Mouse (Mus musculus): ENCODE measurements around the gene Uggt2. TPM values are rescaled to one million over a fixed set of nuclear protein-coding genes. Genes with fewer than 3 reads are reported as not detected.
A peak's percentile ranks its signal among the peaks of the same experiment; 100 is the strongest.

Uggt2 gene
- polyA plus RNA-seq, 1 experiment = not detected

DNA sequence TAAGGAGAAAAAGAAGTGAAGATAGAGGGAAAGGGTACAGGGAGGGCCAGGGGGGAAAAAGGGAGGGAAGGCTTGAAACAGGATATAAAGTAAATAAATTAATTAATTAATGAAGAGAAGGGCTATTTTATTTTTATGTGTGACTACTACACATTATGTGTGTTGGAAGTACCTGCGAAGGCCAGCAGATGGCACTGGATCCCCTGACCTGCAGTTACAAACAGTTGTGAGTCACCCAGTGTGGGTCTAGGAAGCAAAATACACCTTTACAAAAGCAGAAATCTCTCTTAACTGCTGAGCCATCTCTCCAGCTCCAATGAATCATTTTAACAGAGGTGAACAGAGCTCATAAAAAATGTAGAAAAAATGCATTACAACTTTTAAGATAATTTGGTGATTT lies 59.0 kb downstream of the Uggt2 start:
- Histone ChIP-seq H3K4me3 (replicated peaks) (no peak overlapping the region), H3K27me3 (replicated peaks) (peaks cover 2% of the 10 kb centered on the region), H3K9me3 (no peaks in the 10 kb centered on the region), H3K4me1 (peaks cover 11% of the 10 kb centered on the region), H3K36me3 (replicated peaks; ENCODE audit: low read length) (no peaks in the 10 kb centered on the region)
- no peak for TF ChIP-seq GATA1 (IDR thresholded peaks at IDR 0.05; ENCODE audit: borderline replicate concordance, low read length)
- no peak for TF ChIP-seq FLI1 (IDR thresholded peaks at IDR 0.05; ENCODE audit: low read length)

DNA sequence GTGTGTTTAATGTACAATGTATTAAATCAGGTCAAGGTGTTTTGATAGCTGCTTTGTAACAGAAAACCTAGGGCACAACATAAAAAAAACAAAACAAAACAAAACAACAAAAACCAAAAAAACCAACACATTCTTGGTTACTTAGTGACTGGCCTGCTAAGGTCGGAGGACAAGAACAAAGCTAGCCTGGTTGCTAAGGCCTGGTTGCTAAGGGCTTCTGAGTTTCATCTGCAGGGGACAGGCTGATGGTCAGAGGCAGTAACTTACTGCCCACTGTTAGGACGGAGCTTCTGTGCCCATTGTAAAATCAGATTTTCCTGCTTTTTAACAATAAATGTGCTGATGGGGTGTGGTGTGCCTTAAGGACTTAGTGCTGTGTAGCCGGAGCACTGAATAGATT lies 61.5 kb downstream of the Uggt2 start:
- H3K27me3 ChIP-seq (replicated peaks) = peaks cover 2% of the 10 kb centered on the region
- no peaks in the 10 kb centered on the region for H3K9me3 ChIP-seq
- H3K4me1 ChIP-seq = no peaks in the 10 kb centered on the region
- no peak overlapping the region for H3K4me3 ChIP-seq (replicated peaks)
- TF ChIP-seq FLI1 (IDR thresholded peaks at IDR 0.05; ENCODE audit: low read length) = no peak
- no peak for TF ChIP-seq GATA1 (IDR thresholded peaks at IDR 0.05; ENCODE audit: borderline replicate concordance, low read length)
- H3K36me3 ChIP-seq (replicated peaks; ENCODE audit: low read length) = no peaks in the 10 kb centered on the region

DNA sequence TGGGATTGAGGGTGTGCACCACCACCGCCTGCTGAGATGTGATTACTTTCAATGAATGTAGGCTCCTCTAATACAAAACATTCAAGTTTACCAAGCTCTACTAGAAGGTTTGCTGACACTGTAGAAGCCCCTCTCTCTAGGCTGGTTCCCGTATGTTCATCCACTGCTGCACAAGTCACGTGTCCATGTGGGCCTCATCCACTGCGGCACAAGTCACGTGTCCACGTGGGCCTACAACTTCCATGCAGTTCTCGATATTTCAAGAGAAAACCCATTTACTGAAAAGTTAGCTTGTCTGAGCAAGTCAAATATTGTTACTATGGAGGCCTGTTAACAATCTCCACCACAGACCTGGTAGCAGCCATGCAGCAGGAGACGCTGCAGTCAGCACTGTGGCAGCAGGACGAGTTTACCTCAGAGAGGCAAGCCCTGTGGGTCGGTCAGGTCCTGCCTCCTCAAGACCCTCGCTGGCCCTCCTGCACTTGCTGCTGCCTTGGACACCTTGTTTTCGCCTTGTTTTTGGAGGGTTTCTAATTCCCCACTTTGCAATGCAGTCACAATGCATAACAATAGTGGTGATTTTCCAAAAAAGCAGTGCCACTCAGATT lies 62.0 kb downstream of the Uggt2 start:
- H3K27me3 ChIP-seq (replicated peaks) = peaks cover 2% of the 10 kb centered on the region
- no peaks in the 10 kb centered on the region for H3K9me3 ChIP-seq
- TF ChIP-seq FLI1 (IDR thresholded peaks at IDR 0.05; ENCODE audit: low read length) (no peak), GATA1 (IDR thresholded peaks at IDR 0.05; ENCODE audit: borderline replicate concordance, low read length) (no peak)
- H3K36me3 ChIP-seq (replicated peaks; ENCODE audit: low read length) = no peaks in the 10 kb centered on the region
- no peaks in the 10 kb centered on the region for H3K4me1 ChIP-seq
- no peak overlapping the region for H3K4me3 ChIP-seq (replicated peaks)

DNA sequence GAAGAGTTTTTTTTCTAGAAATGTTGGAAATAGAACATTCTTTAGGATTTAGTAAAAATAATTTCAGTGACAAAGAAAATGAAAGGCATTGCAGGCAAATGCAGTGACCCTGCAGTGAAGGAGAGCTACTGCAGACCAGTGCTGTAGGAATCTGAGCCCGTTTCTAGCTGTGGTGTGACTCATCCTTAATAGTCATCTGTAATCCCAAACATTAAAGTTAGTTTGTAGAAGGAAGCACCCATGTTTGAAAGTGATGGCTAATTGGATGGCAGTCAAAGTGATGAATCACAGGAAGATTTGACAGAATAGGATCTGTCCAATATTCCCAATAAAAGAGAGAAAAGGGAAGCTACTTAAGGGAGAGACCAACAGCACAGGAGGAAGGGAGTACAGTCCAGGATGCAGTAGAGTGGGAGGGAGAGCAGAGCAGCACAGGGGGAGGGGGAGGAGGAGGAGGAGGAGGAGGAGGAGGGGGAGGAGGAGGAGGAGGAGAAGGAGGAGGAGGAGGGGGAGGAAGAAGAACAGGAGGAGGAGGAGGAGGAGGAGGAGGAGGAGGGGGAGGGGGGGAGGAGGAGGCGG lies 71.5 kb downstream of the Uggt2 start:
- H3K9me3 ChIP-seq = no peaks in the 10 kb centered on the region
- TF ChIP-seq GATA1 (IDR thresholded peaks at IDR 0.05; ENCODE audit: borderline replicate concordance, low read length) (no peak), FLI1 (IDR thresholded peaks at IDR 0.05; ENCODE audit: low read length) (no peak)
- no peaks in the 10 kb centered on the region for H3K4me1 ChIP-seq
- H3K27me3 ChIP-seq (replicated peaks) = no peaks in the 10 kb centered on the region
- no peak overlapping the region for H3K4me3 ChIP-seq (replicated peaks)
- no peaks in the 10 kb centered on the region for H3K36me3 ChIP-seq (replicated peaks; ENCODE audit: low read length)

DNA sequence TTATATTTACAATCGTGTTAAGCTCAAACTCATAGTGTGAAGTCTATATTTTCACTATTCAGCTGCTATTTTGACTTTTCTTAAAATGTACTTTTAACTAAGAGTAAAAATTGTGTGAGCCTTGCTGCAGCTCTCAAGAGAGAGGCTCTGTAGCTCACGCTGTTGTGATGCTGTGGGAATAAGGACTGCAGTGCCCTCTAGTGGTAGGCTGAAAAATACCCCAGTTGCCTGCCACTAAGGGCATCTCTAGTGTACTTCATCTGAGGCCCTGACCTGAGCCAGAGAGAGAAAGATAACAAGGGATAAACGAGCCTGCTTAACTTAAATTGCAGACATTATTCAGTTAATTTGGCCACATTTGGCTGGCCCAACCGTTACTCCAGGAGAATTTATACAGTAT lies 72.1 kb downstream of the Uggt2 start:
- Histone ChIP-seq H3K9me3 (no peaks in the 10 kb centered on the region), H3K4me3 (replicated peaks) (no peak overlapping the region), H3K4me1 (no peaks in the 10 kb centered on the region), H3K36me3 (replicated peaks; ENCODE audit: low read length) (no peaks in the 10 kb centered on the region), H3K27me3 (replicated peaks) (no peaks in the 10 kb centered on the region)
- TF ChIP-seq FLI1 (IDR thresholded peaks at IDR 0.05; ENCODE audit: low read length) = no peak
- no peak for TF ChIP-seq GATA1 (IDR thresholded peaks at IDR 0.05; ENCODE audit: borderline replicate concordance, low read length)

DNA sequence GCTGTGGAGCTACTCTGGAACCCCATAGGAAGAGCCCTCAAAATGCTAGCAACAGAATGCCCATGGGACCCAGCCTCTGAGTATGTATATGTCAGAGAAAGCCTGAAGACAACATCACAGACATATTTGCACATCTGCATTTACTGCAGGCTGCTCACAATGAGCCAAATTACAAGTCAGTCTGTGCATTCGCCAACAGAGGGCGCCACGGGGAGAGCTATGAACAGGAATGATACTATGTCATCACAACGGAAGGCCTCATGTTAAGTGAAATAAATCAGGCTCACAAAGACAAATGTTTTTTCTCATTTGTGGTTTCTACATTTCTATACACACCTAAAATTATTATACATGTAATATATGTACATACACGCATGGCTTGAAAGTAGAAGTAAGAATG lies 73.3 kb downstream of the Uggt2 start:
- H3K4me1 ChIP-seq = no peaks in the 10 kb centered on the region
- no peak overlapping the region for H3K4me3 ChIP-seq (replicated peaks)
- H3K9me3 ChIP-seq = no peaks in the 10 kb centered on the region
- H3K27me3 ChIP-seq (replicated peaks) = no peaks in the 10 kb centered on the region
- TF ChIP-seq GATA1 (IDR thresholded peaks at IDR 0.05; ENCODE audit: borderline replicate concordance, low read length) (no peak), FLI1 (IDR thresholded peaks at IDR 0.05; ENCODE audit: low read length) (no peak)
- H3K36me3 ChIP-seq (replicated peaks; ENCODE audit: low read length) = no peaks in the 10 kb centered on the region

DNA sequence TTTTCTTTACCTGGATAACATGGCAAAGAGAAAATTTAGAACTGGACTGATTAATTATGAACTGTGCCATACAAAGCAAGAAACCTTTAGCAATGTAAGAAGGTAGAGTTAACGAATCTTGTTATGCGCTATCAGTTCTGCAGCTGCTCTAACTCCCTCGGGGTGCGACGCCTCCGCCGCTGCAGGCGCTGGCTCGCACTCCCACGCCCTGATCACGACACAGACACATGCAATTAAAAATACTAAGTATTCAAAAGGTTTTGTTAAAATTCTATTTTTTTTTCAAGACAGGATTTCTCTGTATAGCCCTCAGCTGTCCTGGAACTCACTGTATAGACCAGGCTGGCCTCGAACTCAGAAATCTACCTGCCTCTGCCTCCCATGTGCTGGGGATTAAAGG lies 85.7 kb downstream of the Uggt2 start:
- TF ChIP-seq GATA1 (IDR thresholded peaks at IDR 0.05; ENCODE audit: borderline replicate concordance, low read length) (no peak), FLI1 (IDR thresholded peaks at IDR 0.05; ENCODE audit: low read length) (no peak)
- H3K4me1 ChIP-seq = peaks cover 6% of the 10 kb centered on the region
- H3K27me3 ChIP-seq (replicated peaks) = peaks cover 9% of the 10 kb centered on the region
- no peak overlapping the region for H3K4me3 ChIP-seq (replicated peaks)
- H3K36me3 ChIP-seq (replicated peaks; ENCODE audit: low read length) = no peaks in the 10 kb centered on the region
- H3K9me3 ChIP-seq = no peaks in the 10 kb centered on the region

DNA sequence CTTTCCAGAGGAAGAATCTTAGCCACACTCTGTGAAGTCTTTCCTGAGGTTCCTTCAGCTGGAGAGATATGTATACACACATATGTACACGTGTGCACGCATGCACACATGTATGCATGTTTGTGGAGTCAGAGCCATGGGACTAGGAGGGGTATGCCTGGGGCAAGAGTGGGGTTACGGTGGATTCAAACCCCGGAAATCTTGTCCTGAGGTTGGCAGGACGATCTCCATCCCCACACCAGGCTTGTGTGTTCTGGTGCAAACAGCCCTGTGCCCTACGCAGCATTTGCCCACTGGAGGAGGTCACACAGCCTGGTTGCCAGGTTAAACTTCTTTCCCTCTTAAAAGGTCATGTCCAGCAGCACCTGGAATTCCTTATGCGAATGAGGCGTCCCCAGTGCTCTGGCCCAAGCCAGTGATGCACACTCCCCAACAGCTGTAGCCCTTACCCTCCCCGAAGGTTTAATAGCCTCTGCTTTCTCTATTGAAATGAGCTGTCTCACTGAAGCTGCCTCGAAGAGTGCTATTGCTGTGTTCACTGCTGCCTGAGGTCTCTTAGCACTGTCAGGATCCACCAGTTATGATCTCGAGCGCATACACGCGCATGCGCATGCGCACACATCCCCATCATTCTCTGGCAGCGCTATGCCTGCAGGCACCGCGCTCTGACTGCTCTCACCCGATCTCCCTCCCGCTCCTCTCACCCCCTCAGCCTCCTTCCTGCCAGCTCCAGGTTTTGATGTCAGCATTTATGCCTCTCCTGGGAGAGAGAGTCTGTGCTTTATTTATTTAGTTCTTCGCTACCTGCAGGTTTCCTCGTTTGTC lies 86.4 kb downstream of the Uggt2 start:
- peak overlapping the region; percentile 80 for H3K4me3 ChIP-seq (replicated peaks)
- peaks cover 10% of the 10 kb centered on the region for H3K4me1 ChIP-seq
- H3K9me3 ChIP-seq = no peaks in the 10 kb centered on the region
- TF ChIP-seq GATA1 (IDR thresholded peaks at IDR 0.05; ENCODE audit: borderline replicate concordance, low read length) = no peak
- no peak for TF ChIP-seq FLI1 (IDR thresholded peaks at IDR 0.05; ENCODE audit: low read length)
- peaks cover 9% of the 10 kb centered on the region for H3K27me3 ChIP-seq (replicated peaks)
- no peaks in the 10 kb centered on the region for H3K36me3 ChIP-seq (replicated peaks; ENCODE audit: low read length)

DNA sequence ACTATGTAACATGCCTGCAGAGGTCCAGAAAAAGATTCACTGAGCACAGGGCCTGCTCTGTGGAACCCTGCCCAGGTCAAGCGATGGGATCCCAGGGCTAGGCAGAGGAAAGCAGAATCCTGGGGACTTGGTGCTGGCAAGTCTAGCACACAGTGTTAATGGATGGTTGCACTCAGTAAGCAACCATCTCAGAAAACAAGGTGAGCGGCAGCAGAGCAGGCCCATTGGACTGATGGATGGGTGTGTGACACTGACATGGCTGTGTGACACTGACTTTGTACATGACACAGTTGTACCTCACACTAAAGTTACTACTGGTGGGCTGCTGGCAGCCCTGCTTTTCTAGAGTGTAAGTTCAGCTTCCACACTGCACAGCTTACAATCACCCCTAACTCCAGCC lies 89.7 kb downstream of the Uggt2 start:
- no peaks in the 10 kb centered on the region for H3K9me3 ChIP-seq
- peaks cover 18% of the 10 kb centered on the region for H3K4me1 ChIP-seq
- TF ChIP-seq FLI1 (IDR thresholded peaks at IDR 0.05; ENCODE audit: low read length) = no peak
- TF ChIP-seq GATA1 (IDR thresholded peaks at IDR 0.05; ENCODE audit: borderline replicate concordance, low read length) = no peak
- no peaks in the 10 kb centered on the region for H3K36me3 ChIP-seq (replicated peaks; ENCODE audit: low read length)
- no peak overlapping the region for H3K4me3 ChIP-seq (replicated peaks)
- peaks cover 6% of the 10 kb centered on the region for H3K27me3 ChIP-seq (replicated peaks)

DNA sequence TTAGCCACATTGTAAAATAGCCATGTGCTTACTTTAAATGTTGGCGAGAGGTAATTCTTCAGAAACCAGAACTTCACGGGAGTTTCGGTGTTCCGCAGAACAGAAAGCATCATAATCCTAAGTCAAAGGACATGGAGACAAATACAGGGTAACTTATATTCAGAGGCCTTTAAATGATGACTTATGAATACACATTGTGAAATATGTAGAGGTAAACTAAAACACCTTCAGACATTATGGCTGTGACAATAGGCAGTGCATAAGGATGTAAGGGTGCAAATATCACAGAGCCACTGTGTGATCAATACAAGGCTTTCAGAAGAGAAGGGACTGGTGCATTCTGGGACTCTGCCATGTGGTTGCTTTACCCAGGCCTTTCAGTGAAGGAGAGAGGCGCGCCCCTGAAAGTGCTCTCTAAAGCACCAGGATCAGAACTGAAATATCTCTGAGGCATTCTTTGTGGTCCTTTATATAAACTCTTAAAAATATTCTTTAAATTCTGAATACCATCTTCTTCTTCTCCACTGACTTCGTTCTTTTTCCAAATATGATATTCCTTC lies 91.1 kb downstream of the Uggt2 start:
- no peaks in the 10 kb centered on the region for H3K36me3 ChIP-seq (replicated peaks; ENCODE audit: low read length)
- peak overlapping the region; percentile 93 for H3K4me3 ChIP-seq (replicated peaks)
- TF ChIP-seq FLI1 (IDR thresholded peaks at IDR 0.05; ENCODE audit: low read length) = no peak
- no peak for TF ChIP-seq GATA1 (IDR thresholded peaks at IDR 0.05; ENCODE audit: borderline replicate concordance, low read length)
- H3K4me1 ChIP-seq = peaks cover 18% of the 10 kb centered on the region
- H3K27me3 ChIP-seq (replicated peaks) = peaks cover 5% of the 10 kb centered on the region
- no peaks in the 10 kb centered on the region for H3K9me3 ChIP-seq

Measured in megakaryocyte, embryonic 14.5 days (primary cell).